Mouse (Mus musculus) right cerebral cortex, postnatal 4 days (tissue): Measurements from ENCODE around the gene Ccnl2.

Source experiments
- DNase-seq: peaks from one replicate; pipeline ENCODE4 v3.0.0-alpha.2; 2022

Gene Ccnl2

GRCm38 (mm10) chr4:155840076-155841002 is 28.1 kb downstream of the Ccnl2 start:
- DNase-seq: no peak

GRCm38 (mm10) chr4:155841003-155841454 is 28.7 kb downstream of the Ccnl2 start:
- DNase-seq: no peak

- DNase-seq: no peak
Observed at GRCm38 (mm10) chr4:155841651-155842270, 29.5 kb downstream of the Ccnl2 start.

GRCm38 (mm10) chr4:155843231-155843630 is 30.9 kb downstream of the Ccnl2 start:
- DNase-seq: no peak

GRCm38 (mm10) chr4:155846871-155847578 is 34.7 kb downstream of the Ccnl2 start, which contains the start of gene Dvl1:
Dvl1 (plus strand) TSS chr4:155847402.
- DNase-seq: peak; percentile 99

GRCm38 (mm10) chr4:155847591-155848352 is 35.5 kb downstream of the Ccnl2 start:
- no peak for DNase-seq

- no peak for DNase-seq
Observed at GRCm38 (mm10) chr4:155848434-155849095, 36.3 kb downstream of the Ccnl2 start.

GRCm38 (mm10) chr4:155849391-155849790 is 37.1 kb downstream of the Ccnl2 start:
- no peak for DNase-seq

GRCm38 (mm10) chr4:155849792-155850451 is 37.6 kb downstream of the Ccnl2 start:
- no peak for DNase-seq

- no peak for DNase-seq
Observed at GRCm38 (mm10) chr4:155851368-155851767, 39.1 kb downstream of the Ccnl2 start.

GRCm38 (mm10) chr4:155851951-155852411 is 39.7 kb downstream of the Ccnl2 start:
- no peak for DNase-seq

GRCm38 (mm10) chr4:155853421-155853820 is 41.1 kb downstream of the Ccnl2 start:
- DNase-seq: no peak

GRCm38 (mm10) chr4:155854991-155855390 is 42.7 kb downstream of the Ccnl2 start:
- DNase-seq: no peak

- DNase-seq: no peak
Observed at GRCm38 (mm10) chr4:155856071-155856470, 43.8 kb downstream of the Ccnl2 start.

GRCm38 (mm10) chr4:155856881-155857280 is 44.6 kb downstream of the Ccnl2 start:
- DNase-seq: no peak

GRCm38 (mm10) chr4:155859318-155859717 is 47.0 kb downstream of the Ccnl2 start:
- no peak for DNase-seq

- no peak for DNase-seq
Observed at GRCm38 (mm10) chr4:155861787-155862186, 49.5 kb downstream of the Ccnl2 start.

- DNase-seq: no peak
Observed at GRCm38 (mm10) chr4:155863001-155863400, 50.7 kb downstream of the Ccnl2 start, which contains the start of gene Tas1r3. Tas1r3 (minus strand) TSS chr4:155863362.

GRCm38 (mm10) chr4:155868614-155869298 is 56.5 kb downstream of the Ccnl2 start:
- DNase-seq: no peak

GRCm38 (mm10) chr4:155869317-155870033 is 57.2 kb downstream of the Ccnl2 start, which contains the start of the genes Cptp and Ints11:
Cptp (minus strand) TSS chr4:155869440.
Ints11 (plus strand) TSS chr4:155869546.
- peak; percentile 95 for DNase-seq
